9 mouse cellular contexts compared by ENCODE assay signal in the genomic region with DNA sequence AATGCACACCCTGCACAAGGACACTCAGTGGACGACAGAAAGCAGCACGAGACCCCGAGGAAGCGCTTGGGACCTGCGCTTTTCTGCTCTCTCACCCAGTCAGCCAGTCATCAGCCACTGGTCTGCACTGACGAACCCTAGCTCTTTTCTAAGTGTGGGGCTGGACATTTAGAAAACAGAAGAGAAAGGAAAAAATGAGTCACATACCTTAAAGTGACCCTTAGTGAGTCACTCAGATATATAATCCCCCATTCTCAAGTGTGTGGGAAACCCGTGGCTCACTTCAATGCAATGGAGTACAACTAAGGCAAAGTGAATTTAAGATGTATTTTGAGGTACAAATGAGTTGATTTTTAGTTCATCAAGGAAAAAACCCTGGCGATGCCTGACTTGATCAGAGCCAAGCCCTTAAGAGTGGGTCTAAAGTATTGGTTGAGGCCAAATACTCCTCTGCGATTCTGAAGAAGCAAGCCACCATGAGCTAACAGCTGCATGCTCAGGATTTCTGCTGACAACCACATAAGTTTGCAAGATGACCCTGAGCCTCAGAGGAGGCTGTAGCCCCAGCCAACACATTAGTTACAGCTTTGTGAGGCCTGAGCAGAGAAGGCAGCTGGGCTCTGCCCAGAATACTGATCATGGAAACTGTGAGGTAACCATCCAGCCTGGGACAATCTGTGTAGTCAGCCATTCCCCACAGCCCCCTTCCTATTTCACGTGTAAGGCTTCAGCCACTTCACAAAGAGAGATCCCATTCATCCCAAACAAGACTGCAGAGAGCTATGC. TPM values are rescaled to one million over a fixed set of nuclear protein-coding genes. Genes with fewer than 3 reads are reported as not detected.
A peak's percentile ranks its signal among the peaks of the same experiment; 100 is the strongest.
DNase-seq lines count a peak whose midpoint lies in the region; ATAC-seq and TF ChIP-seq lines count a peak whose summit lies in the region.
"Had no signal": no experiment of that assay in that cellular context is flagged by ENCODE, and none has a peak within 500 bp of the region (broad histone marks: within the 10 kb centered on the region; RNA-seq: fewer than 3 reads in every experiment).

No protein-coding gene starts in this region.

- no peaks in the 10 kb centered on the region for H3K79me3 ChIP-seq in C2C12 (ENCODE audit: low read depth)

- H3K27ac ChIP-seq in layer of hippocampus, adult 2 months = peak overlapping the region; percentile 32; the same call in 1 of the 2 replicates
- H3K27ac ChIP-seq in hindbrain, postnatal 0 days = peak overlapping the region; percentile 38; the same call in 1 of the 2 replicates
- no peak overlapping the region for H3K27ac ChIP-seq in left cerebral cortex, adult 2 months

- no peaks in the 10 kb centered on the region for H3K4me1 ChIP-seq in hindbrain, postnatal 0 days (ENCODE audit: insufficient read depth, low read length)

- intact Hi-C loops in left cerebral cortex, adult 2 months (cut with DNase I) = no loop called here

- no peaks in the 10 kb centered on the region for H3K9me3 ChIP-seq in hindbrain, postnatal 0 days (ENCODE audit: low read length)

- no peak overlapping the region for H3K4me3 ChIP-seq in layer of hippocampus, adult 2 months
- no peak overlapping the region for H3K4me3 ChIP-seq in C2C12 (ENCODE audit: insufficient read depth, poor library complexity, severe bottlenecking)
- no peak overlapping the region for H3K4me3 ChIP-seq in hindbrain, postnatal 0 days (ENCODE audit: low read length)
- no peak overlapping the region for H3K4me3 ChIP-seq in left cerebral cortex, adult 2 months

- H3K4me2 ChIP-seq in hindbrain, postnatal 0 days (ENCODE audit: low read depth, low read length) = no peak overlapping the region
- H3K4me2 ChIP-seq: liver, embryonic 11.5 days had no signal

- DNase-seq in layer of hippocampus, adult 2 months (ENCODE audit: low spot score in 2 of 2) = no peak
- no peak for DNase-seq in layer of hippocampus, postnatal 36 days
- peak; percentile 21 for DNase-seq in brain, adult 2 months (ENCODE audit: low read depth, low spot score)
- DNase-seq in hindbrain, postnatal 0 days (ENCODE audit: low spot score) = peak; percentile 70
- DNase-seq in left cerebral cortex, adult 2 months (ENCODE audit: extremely low spot score in 1 of 2, low spot score in 2 of 2) = no peak
- DNase-seq in retina, postnatal 1 day = no peak

- H3K9ac ChIP-seq in hindbrain, postnatal 0 days (replicated peaks; ENCODE audit: low read length) = no peak overlapping the region

- no peak overlapping the region for H3ac ChIP-seq in C2C12 (ENCODE audit: control insufficient read depth, insufficient read length, low read depth)

- 72% methylated on average over 10 of the region's 10 CpGs for WGBS in hindbrain, postnatal 0 days

- no peaks in the 10 kb centered on the region for H3K79me2 ChIP-seq in C2C12 (ENCODE audit: control insufficient read depth, insufficient read depth)

- H3K36me3 ChIP-seq in C2C12 (ENCODE audit: control insufficient read depth, insufficient read depth) = peaks cover 44% of the 10 kb centered on the region
- peaks cover 5% of the 10 kb centered on the region; the same call in 1 of the 2 replicates for H3K36me3 ChIP-seq in hindbrain, postnatal 0 days (ENCODE audit: insufficient read depth, low read length)

- peak; percentile 96 for ATAC-seq in hindbrain, postnatal 0 days
- ATAC-seq in megakaryocyte, adult 5-6 weeks (ENCODE audit: poor library complexity, severe bottlenecking) = no peak

- TF ChIP-seq CTCF in layer of hippocampus, adult 2 months (conservative IDR thresholded peaks at IDR 0.05) = no peak
- TF ChIP-seq CTCF in C2C12 (IDR thresholded peaks at IDR 0.05; ENCODE audit: control insufficient read depth, insufficient read depth, insufficient read length) = no peak
- TF ChIP-seq CTCF in hindbrain, postnatal 0 days (IDR thresholded peaks at IDR 0.05; ENCODE audit: low read depth) = no peak
- TF ChIP-seq CTCF in left cerebral cortex, adult 2 months (IDR thresholded peaks at IDR 0.05) = no peak

- no peaks in the 10 kb centered on the region for H3K27me3 ChIP-seq in C2C12 (ENCODE audit: control insufficient read depth, insufficient read depth, insufficient read length)
- no peaks in the 10 kb centered on the region for H3K27me3 ChIP-seq in hindbrain, postnatal 0 days (ENCODE audit: insufficient read depth, low read length)

TF ChIP-seq in C2C12, 6 proteins besides CTCF, POLR2A, EP300 and RAD21:
- no peak for TF ChIP-seq MAX (IDR thresholded peaks at IDR 0.05)
- peak; percentile 72 for TF ChIP-seq MYOD1 (IDR thresholded peaks at IDR 0.05; ENCODE audit: control insufficient read depth, insufficient read length, low read depth)
- no peak for TF ChIP-seq USF1 (IDR thresholded peaks at IDR 0.05; ENCODE audit: low read depth)
- peak; percentile 78 for TF ChIP-seq FOSL1 (IDR thresholded peaks at IDR 0.05; ENCODE audit: insufficient read depth, low read length, poor library complexity, severe bottlenecking)

RNA-seq across cellular contexts. Expression of a gene that starts 38.3 kb away (rescaled TPM):
- 10 to 100 TPM; 24.9 to 29.3 TPM for total RNA-seq in layer of hippocampus, adult 2 months (2021)
- total RNA-seq in layer of hippocampus, postnatal 36 days (2021) = 10 to 100 TPM; 26.9 to 28.2 TPM
- polyA plus RNA-seq in C2C12 (2012; fragmentation: generic; extraction: Trizol) = 7.9 TPM
- 20.4 and 21.8 TPM in 2 replicates for total RNA-seq in hindbrain, postnatal 0 days (2014; rRNA removed)
- 10.1 and 12.6 TPM in 2 replicates for polyA plus RNA-seq in hindbrain, postnatal 0 days (2015; fragmentation: Nextera tagmentation; extraction: Ambion mirVana)
- 32.3 and 33.2 TPM in 2 replicates for total RNA-seq in megakaryocyte, adult 5-6 weeks (2015)
- 65.1 and 66.7 TPM in 2 replicates for total RNA-seq in megakaryocyte, adult 5-6 weeks (2017)
- 10 to 100 TPM; 22.3 to 25.3 TPM for total RNA-seq in left cerebral cortex, adult 2 months (2021)

RNA-seq across cellular contexts. Expression of a gene that starts 38.3 kb away (rescaled TPM):
- total RNA-seq in layer of hippocampus, adult 2 months (2021) = 10 to 100 TPM; 69.0 to 69.5 TPM
- 10 to 100 TPM; 69.3 to 70.7 TPM for total RNA-seq in layer of hippocampus, postnatal 36 days (2021)
- 8.4 TPM for polyA plus RNA-seq in C2C12 (2012; fragmentation: generic; extraction: Trizol)
- 41.2 and 44.0 TPM in 2 replicates for total RNA-seq in hindbrain, postnatal 0 days (2014; rRNA removed)
- 44.8 and 47.0 TPM in 2 replicates for polyA plus RNA-seq in hindbrain, postnatal 0 days (2015; fragmentation: Nextera tagmentation; extraction: Ambion mirVana)
- 9.0 and 9.9 TPM in 2 replicates for total RNA-seq in megakaryocyte, adult 5-6 weeks (2015)
- 6.7 and 9.5 TPM in 2 replicates for total RNA-seq in megakaryocyte, adult 5-6 weeks (2017)
- 10 to 100 TPM; 70.4 to 73.0 TPM for total RNA-seq in left cerebral cortex, adult 2 months (2021)

Comparison
In these comparisons a context has a peak if more than half of its experiments do, and no peak if none do; other contexts are left out.
1. DNase-seq: peak in brain, adult 2 months (single experiment) and hindbrain, postnatal 0 days (single experiment); none in layer of hippocampus, adult 2 months (0 of 2), layer of hippocampus, postnatal 36 days (0 of 2), left cerebral cortex, adult 2 months (0 of 2) and retina, postnatal 1 day (single experiment).